Mouse (Mus musculus) ZHBTc4 (cell line): Measurements from ENCODE around the gene Otulin.

Source experiments
- DNase-seq: peaks from one replicate; pipeline ENCODE4 v3.0.0-alpha.2; 2011; ENCODE audit warnings: low read depth, low spot score

Otulin gene

DNA sequence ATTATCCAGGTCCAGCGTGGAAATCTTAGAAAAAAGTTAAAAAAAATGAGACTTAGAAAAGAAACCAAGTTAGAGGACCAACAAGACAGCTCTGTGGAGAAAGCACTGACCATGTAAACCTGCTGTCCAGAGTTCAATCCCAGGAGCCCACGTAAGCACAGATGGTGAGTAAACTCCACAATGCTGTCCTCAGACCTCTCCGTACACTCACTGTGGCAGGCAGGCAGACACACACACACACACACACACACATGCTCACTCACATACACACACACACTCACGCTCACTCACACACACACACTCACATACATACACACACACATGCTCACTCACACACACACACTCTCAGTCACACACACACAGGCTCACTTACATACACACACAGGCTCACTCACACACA, 17.2 kb downstream of the Otulin start:
- DNase-seq, result no peak

DNA sequence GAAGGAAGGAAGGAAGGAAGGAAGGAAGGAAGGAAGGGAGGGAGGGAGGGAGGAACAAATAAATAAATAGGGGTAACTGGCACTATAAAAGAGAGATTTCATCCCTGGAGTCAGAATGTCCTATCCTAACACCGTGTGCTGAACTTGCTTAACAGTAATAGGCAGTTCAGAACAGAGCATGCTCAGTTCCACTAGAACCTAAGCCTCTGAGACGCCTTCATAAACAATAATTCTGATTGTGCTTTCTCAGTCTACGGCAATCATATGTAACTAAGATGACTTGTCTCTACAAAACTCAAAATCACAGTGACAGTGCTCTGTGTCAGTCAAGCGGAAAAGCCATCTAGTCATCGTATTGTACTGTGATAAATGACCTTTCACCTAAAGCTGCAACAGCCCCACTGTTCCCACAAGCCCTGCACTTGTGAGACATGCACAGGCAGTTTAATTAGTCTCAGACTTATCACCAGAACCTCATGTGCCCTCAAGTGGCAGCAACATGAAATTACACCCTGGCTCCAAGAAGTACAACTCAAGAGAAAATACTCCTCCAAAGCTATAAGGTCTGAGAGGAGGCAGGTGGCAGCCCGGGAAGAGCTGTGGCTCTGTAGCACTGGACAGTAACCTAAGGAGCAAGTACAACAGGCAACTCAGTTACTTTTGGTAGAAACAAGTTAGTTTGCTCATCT, 17.8 kb downstream of the Otulin start:
- DNase-seq, result peak; percentile 86

DNA sequence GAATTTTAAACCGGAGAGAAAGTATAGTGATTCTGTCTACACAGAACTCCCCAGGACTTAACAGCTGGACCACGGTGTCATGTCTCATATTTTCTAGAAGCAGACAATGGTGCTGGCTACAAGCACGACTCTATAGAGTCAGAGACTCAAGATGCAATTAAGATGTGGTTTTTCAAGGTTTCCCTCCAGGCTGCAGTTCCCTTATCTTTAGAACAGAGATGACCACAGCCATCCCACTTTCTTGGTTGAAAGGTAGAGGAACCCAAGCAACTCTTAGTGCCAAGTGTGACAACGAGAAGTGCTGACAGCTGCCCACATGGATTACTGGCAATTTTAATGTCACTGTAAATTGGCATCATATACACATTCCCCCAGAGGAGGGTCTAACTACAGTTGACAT, 20.9 kb downstream of the Otulin start:
- no peak for DNase-seq

DNA sequence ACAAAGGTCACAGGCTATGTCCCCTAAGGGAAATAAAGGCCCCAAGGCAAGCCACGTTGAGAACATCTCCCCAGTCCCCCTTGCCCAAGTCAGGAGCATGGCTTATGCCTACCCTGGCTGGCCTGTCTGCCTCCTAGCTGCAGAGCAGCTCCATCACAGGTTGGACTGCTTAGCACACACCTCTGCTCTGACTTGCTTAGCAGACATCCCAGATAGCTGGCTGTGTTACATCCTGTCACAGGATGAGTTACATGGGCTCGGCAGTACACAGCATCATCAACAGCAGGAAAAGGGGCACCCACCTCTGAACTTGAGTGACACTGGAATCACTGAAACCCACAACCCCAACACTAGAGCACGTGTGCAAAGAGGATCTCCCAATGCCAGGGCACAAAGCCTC, 25.2 kb downstream of the Otulin start:
- DNase-seq, result no peak

DNA sequence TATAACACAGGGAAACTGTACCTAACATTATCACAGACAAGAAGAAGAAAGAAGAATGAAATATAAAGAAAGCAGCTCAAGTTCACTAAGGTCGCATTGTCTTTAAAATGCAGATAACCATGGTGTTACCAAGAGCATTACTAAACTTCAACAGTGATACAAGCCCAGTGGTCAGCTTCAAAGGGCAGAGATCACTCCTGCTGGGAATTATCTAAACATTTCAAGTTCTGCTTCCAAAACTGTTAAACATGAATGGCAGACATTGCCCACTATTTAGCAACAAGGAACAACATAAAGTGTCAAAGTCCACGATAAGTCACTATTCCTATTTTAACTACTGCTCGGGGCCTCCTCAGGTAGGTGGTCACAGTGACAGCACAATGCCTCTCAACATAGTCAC, 25.9 kb downstream of the Otulin start:
- no peak for DNase-seq

DNA sequence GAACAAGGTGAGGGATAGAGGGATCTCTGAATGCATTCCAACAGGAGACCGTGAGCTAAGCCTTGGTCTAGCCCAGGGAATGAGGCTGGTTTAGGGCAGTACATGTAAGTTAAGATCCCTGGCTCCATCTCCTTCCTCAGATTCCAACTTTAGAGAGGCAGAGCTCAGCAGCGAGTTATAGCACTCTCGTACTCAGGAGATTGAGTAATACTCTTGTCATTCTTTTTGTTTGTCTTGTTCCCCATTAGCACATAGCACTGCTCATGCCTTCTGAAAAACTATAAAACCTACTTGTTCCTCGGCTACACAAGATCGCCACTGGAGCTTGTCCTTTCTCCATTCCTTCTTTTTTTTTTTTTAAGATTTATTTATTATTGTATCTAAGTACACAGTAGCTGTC, 30.0 kb downstream of the Otulin start:
- no peak for DNase-seq

DNA sequence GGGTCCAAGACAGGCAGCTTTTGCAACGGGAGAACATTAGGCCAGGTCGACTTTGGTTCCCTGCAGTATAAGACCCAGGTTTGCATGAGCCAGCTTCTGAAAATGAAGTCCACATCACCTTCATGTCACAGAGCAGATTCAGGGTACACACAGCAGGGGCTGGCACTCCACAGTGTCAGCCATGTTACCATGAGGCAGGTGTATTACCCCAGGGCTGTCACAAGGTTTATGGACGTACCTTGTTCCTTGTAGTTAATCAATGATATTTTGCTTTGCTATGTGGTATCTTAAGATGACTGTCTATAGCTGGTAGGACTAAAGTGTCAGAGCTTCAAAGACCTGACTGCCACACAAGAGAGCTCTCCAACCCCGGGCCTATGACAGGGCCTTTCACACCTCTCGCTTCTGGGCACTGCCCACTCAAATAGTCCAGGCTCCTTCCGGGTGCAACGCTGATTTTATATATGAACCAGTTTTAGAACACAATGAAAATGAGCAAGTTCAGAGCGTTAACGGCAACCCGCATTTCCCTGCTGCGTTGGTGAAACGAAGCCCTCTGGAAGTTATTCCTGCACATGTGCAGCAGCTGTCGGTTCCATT, 31.6 kb downstream of the Otulin start:
- no peak for DNase-seq

DNA sequence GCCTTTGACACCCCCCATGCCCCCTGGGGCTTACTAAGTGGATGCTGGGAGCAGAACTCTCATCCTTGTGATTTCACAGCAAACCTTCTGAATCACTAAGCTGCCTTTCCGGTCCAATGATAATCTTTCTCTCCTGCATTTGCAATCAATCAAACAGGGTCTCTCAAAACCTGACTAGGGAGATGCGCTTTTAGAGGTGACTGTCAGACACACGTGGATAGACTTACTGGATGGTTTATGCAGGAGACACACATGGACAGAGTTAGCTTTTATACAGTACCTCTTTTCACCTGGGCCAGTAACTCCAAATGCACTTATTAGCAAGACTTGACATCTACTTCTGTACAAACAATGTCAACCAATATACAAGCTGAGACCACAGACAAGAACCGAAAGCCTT, 33.0 kb downstream of the Otulin start:
- DNase-seq, result no peak

DNA sequence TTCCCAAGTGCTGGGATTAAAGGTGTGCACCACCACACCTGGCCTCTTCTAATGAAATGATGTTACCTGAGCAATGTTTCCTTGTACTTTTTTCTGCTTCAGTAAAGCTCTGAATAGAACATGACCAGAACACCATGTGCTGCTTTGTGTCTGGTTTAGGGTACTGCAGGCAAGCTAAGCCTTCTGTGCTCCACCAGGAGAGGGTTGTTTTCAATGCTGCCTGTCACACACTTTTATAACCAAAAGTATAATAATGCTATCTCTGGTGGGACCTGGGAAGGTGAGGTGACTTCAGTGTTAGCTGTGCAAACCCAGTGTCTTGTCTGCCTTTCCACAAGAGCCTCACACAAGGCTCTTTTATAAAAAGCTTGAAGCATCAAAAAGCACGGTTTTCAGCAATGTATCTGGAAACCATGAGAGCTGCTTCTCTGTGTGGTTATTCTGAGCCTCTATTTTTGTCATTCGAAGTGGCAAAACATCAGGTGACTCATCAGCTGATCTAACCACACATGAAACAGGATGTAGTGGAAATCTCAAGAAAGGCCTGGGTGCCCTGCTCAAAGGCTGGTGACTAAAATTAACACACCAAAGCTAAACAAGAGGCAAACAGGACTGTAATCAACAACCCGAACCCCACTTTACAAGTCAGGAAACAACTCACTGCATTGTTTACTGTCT, 33.9 kb downstream of the Otulin start:
- no peak for DNase-seq

DNA sequence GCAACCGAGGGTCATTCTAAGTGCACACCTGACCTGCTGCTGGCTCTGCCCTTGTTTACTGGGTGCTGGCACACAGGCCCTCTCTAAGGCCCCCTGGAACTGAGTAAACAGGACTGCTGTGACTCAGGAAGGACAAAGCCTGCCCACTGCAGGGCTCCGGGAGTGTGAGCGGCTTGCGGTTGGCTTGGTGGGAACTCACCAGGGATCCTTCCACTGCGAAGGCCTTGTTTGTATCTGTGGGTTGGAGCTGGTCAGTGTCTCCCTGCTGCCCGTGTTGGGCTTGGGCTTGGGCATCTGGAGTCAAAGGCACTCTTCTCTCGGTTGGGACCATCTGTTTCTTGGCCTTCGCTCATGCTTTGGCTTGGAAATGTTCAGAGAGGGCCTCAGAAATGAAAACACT, 34.9 kb downstream of the Otulin start:
- DNase-seq, result no peak

DNA sequence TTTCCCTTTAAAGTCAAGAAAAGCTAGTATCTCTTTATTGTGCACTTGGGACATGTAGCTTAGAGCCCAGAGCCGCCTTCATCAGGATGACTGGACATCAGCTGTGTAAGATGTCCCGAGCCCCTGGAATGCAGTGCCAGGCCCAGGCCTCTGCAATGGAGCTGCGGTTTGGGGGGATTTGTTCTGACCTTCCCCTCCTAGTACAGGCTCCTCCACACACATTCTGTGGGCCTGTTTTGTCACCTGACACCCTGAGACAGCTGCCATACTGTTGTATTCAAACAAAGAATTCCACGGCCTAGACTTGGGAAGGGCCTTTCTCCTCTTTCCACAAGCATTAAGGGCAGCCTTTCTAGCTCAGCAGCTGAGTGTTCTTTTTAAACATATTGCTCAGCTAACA, 35.5 kb downstream of the Otulin start:
- DNase-seq, result no peak

DNA sequence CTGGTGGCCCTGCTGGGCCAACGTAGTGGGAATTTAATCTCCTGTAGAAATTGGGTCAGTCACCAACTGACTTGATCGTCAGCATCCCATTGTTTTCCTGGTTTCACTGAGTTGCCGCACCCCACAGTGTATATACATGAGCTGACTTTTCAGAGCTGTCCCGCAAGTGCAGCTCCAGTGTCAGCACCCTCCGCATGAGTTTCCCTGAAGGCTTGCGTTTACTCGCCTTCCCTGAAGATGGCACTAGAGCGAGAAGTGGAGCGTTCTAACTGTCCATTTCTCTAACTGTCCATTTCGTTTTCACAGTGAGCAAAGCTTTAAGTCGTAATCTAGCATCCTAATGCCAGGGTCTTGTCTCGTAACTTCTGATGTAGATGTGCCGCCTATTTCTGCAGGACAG, 36.8 kb downstream of the Otulin start:
- peak; percentile 67 for DNase-seq

DNA sequence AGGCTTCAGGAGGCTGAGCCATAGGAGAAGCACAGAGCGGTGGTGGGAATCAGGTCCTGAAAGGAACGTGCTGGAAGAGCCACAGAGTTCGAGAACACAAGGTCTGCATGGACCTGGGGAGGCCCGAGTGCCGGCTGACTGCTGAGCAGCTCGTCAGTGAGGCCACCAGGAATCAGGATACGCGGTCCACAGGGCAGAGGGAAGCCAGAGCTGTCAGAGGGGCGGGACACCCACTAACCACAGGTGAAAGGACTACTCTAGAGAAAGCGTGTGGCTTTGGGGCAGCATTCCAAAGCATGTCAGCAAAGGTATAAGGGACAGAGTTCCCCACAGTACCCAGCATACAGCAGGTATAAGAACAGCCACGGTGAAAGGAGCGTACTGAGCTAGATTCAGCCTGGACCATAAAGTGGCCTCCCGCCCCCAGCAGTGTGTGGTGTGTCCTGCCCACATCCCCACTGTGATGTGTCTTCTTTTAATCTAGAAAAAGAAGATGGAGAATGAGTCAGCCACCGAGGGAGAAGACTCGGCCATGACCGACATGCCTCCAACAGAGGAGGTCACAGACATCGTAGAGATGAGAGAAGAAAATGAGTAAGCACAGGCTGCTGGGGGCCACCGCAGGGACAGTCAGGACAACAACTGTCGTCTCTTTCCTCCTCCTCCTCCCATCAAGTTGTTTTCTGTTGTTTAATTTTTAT, 37.7 kb downstream of the Otulin start:
- DNase-seq, result no peak

DNA sequence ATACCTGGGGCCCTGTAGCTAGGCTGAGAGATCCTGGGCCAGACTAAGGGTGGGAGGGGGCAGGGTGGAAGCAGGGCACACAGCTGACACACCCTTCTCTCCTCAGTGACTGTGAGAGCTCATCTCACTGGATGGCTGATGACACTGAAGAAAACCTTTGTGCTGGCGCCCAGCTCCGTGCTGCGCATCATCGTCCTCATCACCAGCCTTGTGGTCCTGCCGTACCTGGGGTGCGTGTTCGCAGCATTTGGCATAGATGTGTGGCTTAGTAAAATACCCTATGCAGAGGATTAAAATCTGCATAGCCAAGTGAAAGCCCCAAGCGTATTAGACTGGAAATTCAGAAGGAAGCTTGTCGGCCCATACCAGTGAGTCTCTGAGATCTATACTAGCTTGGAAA, 39.7 kb downstream of the Otulin start:
- no peak for DNase-seq

DNA sequence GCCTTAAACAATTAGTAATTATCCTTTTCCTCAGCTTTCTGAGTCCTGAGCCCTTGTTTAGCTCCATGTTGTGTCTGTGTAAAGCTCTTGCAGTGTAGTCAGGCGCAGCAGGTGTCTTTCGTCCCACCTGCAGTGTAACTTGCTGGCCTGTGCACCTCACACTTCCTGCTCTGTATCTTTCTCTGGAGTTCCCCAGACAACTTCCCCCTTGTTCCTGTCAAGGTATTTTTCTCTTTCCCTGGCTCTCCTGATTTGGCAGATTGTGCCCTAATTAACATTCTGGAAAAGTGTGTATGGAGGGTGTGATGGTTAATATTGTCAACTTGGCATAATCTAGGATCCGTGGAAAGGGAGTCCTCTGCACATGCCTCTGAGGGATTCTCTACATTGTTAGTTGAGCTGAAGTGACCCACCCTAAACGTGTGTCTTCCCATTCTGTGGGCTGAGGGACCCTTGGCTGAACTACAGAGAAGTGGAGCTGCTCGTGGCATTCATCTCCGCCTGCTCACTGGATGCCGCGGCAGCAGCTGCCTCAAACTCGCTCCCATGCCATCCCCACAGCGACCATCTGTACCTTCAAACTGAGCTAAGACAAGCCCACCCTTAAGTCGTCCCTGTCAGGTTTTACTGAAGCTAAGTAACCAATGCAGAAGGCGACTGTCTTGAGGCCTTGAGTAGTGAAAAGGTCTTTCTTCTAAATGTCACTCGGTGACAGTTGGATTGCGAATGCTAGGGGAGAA, 42.2 kb downstream of the Otulin start:
- no peak for DNase-seq

DNA sequence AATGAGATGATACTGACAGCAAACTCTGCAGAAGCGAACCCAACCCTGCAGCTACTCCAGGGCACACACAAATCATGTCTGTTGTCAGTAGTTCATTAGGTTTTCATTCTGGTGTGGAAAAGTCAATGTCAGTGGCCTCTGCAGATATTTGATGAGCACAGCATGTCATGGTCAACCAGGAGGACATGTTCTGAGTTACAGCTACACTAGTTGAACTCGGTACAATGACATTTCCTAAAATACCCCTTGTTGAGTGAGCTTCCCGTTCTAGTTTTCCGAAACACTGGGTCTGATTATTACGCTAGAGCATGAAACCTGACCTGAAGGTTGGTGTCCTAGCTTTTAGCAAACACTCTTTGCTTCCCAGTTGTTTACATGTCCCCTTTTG, 44.4 kb downstream of the Otulin start:
- DNase-seq, result no peak

DNA sequence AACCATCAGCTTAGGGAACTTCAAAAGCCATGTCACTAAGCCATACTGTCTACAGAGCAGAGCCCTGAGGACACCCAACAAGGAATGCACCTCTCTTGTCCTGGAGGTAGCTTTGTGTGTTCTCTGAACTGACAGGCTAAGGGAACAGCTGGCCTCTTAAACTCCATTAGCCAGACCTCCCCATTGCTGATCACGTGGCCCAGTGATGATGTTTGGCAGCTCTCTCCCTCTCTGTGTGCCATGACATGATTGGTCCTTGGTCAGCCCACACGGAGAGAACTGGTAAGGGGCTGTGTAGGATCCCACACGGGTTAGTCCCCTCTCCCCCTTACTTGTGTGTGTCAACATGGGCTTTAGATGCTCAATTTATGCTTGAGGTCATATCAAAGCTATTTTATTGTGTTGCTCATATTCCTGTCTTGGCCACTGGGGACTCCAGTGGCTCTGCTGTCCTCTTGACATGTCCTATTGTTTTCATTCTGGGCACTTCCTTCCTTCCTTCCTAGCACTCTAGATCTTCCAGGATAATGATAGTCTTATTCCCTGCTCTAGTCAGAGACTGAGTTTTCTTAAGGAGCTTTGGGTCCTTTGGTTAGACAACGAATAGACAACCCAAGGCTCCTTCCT, 44.9 kb downstream of the Otulin start:
- no peak for DNase-seq

DNA sequence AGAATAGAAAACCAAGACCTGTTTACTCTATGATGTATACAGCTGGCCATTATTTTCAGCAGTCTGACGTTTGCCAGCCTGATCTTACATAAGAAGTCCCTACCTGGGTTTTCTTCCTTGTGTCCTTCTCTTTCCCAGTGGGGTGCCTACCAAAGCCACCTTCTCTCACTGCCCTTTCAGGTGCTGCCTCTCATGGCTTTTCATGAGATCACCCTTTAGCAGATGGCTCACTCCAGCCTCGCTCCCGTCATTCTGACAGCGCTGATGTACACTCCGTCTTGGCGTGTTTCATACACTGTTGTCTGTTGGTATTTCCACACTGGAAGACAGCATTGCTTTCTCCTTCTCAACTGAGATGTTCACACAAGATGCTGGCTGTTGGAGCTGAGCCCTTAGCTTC, 46.9 kb downstream of the Otulin start:
- no peak for DNase-seq

DNA sequence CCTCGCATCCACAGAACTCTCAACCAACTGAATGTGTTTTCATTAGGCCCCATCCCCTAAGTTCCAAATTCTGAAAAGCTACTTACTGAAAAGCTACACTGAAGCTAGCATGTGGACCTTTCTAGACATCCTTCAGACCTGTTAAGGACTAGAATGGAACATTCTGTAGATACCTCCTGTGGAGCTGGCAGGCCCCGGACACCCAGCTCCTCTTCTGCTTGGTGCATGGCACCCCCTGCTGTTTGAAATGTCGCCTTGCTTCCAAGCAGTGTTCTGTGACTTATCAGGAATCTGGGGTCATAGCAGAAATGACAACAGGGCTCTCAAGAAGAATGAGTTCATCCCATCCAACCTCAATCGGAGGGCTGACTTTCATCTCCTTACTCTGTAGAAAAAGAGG, 47.5 kb downstream of the Otulin start:
- DNase-seq, result peak; percentile 66

DNA sequence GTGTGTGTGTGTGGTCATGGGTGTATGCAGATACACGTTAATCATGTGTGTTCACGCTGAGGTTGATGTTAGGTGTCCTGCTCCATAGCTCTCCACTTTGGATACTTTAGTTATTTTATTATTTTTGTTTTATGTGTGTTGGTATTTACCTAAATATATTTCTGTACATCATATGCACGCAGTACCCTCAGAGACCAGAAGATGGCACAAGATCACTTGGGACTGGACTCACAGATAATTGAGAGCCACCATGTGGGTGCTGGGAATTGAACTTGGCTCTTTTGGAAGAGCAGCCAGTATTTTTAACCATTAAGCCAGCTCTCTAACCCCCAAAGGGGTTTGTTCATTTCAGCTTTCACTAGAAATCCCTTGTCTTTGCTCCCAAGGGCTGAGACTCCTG, 48.1 kb downstream of the Otulin start:
- DNase-seq, result peak; percentile 59

DNA sequence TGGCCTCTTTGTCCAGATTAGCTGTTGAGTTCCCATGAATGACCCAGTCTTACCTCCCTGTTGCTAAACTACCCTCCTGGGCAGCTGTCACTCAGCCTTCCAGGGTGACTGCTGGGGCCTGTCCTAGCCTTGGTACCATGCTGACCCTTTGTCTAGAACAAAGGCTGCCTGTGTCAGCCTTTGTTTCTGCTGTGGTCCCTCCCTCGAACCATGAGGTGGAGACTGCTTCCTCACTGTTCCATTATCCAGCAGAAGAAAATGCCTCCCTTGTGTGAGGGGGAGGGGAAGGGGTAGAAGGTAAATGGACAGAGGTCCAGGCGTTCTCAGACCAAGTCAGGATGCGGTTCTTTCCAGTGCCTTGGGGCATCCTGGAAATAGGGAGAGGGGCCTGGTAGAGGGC, 48.9 kb downstream of the Otulin start:
- peak; percentile 66 for DNase-seq

DNA sequence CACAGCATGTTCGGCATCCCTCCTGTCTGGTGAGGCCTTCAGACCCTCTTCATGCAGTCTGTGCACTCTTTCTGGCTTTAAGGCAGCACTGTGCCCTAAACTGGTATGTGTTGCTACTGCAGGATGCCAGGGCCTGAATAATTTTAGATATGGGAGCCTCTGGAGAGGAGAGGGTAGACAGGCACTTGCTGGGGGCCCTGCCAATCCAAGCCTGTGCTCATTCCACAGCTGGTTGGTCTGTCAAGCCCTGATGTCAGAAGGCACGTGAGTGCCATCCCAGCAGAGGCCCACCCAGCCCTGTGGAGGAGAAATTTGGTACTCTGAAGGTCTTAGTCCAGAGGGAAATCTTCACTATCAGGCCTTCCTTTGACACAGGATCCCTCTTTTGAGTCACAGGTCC, 49.7 kb downstream of the Otulin start:
- no peak for DNase-seq
